12 mouse cellular contexts compared by ENCODE assay signal in the genomic region with DNA sequence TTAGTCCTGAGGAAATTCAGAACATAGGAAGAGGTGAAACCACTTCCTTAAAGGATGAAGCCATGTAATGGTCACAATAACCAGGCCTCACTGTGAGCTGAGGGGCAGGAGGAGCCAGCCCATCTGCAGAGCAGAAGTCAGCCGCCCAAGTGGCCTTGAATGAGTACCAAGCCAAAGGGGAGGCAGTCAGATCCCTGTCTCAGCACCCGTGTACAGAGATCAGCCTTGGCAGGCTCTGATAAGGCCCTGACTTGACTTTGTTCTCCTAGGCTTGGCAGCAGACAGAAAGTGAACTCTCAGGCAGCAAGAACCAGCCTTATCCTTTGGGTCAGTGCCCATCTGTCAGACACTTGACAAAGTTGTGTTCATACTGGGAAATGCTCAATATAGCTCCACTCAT. TPM values are rescaled to one million over a fixed set of nuclear protein-coding genes. Genes with fewer than 3 reads are reported as not detected.
DNase-seq lines count a peak whose midpoint lies in the region; ATAC-seq lines count a peak whose summit lies in the region.
"Had no signal": no experiment of that assay in that cellular context is flagged by ENCODE, and none has a peak within 500 bp of the region (broad histone marks: within the 10 kb centered on the region; RNA-seq: fewer than 3 reads in every experiment).

No protein-coding gene starts in this region.

- no peaks in the 10 kb centered on the region for H3K27me3 ChIP-seq in limb, embryonic 15.5 days
- no peaks in the 10 kb centered on the region for H3K27me3 ChIP-seq in limb, embryonic 10.5 days (ENCODE audit: low read depth, poor library complexity, severe bottlenecking)
- H3K27me3 ChIP-seq: CH12.LX; forebrain, embryonic 13.5 days had no signal

- no peaks in the 10 kb centered on the region for H3K9me3 ChIP-seq in limb, embryonic 15.5 days
- H3K9me3 ChIP-seq in limb, embryonic 10.5 days (replicated peaks): no peaks in the 10 kb centered on the region
- H3K9me3 ChIP-seq: forebrain, embryonic 13.5 days had no signal

- WGBS in limb, embryonic 15.5 days: 63% methylated on average over 2 of the region's 2 CpGs
- WGBS in limb, embryonic 10.5 days: 75% methylated on average over 2 of the region's 2 CpGs

- DNase-seq in limb, embryonic 10.5 days (ENCODE audit: low spot score): no peak
- peak; percentile 68 for DNase-seq in adrenal gland, postnatal 10 days
- no peak for DNase-seq in neural tube, embryonic 10.5 days (ENCODE audit: extremely low spot score, low spot score)
- DNase-seq in frontal cortex, postnatal 25 days (ENCODE audit: low spot score in 2 of 2): no peak
- no peak for DNase-seq in embryo, embryonic 11 days
- DNase-seq: cerebellum, postnatal 36 days had no signal

- H3K4me1 ChIP-seq in limb, embryonic 15.5 days: no peaks in the 10 kb centered on the region
- H3K4me1 ChIP-seq in limb, embryonic 10.5 days: no peaks in the 10 kb centered on the region
- H3K4me1 ChIP-seq: forebrain, embryonic 13.5 days had no signal

- no peak overlapping the region for H3K4me2 ChIP-seq in limb, embryonic 15.5 days
- H3K4me2 ChIP-seq: forebrain, embryonic 13.5 days had no signal

- no peak overlapping the region for H3K9ac ChIP-seq in limb, embryonic 15.5 days
- H3K9ac ChIP-seq: forebrain, embryonic 13.5 days had no signal

- peak overlapping the region; percentile 27 for H3K27ac ChIP-seq in limb, embryonic 15.5 days
- H3K27ac ChIP-seq in limb, embryonic 10.5 days: no peak overlapping the region
- H3K27ac ChIP-seq: forebrain, embryonic 13.5 days; layer of hippocampus, adult 2 months had no signal

- H3K36me3 ChIP-seq in limb, embryonic 15.5 days: peaks cover 42% of the 10 kb centered on the region
- peaks cover 42% of the 10 kb centered on the region for H3K36me3 ChIP-seq in limb, embryonic 10.5 days

- H3K4me3 ChIP-seq in limb, embryonic 15.5 days: no peak overlapping the region
- no peak overlapping the region for H3K4me3 ChIP-seq in limb, embryonic 10.5 days
- H3K4me3 ChIP-seq: forebrain, embryonic 13.5 days; layer of hippocampus, adult 2 months had no signal

- ATAC-seq in limb, embryonic 15.5 days (ENCODE audit: insufficient number of reproducible peaks, low FRiP score, low TSS enrichment, low read depth): no peak
- peak; percentile 35 to 63; a peak in 2 of 4 replicates for ATAC-seq in hematopoietic stem cell, adult 5-6 weeks (replicated peaks in 1 of 2; ENCODE audit: insufficient read depth in 1 of 2, low FRiP score in 2 of 2, low TSS enrichment in 1 of 2, low read depth in 1 of 2, poor library complexity in 2 of 2, severe bottlenecking in 2 of 2)
- peak; percentile 91 for ATAC-seq in megakaryocyte-erythroid progenitor cell, adult 5-6 weeks (replicated peaks; ENCODE audit: low FRiP score, low TSS enrichment, poor library complexity, severe bottlenecking)
- ATAC-seq: forebrain, embryonic 13.5 days had no signal

RNA-seq across cellular contexts. Expression of a gene that starts 29.1 kb away (rescaled TPM):
- 710 and 1,010 TPM in 2 replicates for polyA plus RNA-seq in limb, embryonic 15.5 days (2015; fragmentation: Nextera tagmentation; extraction: Ambion mirVana)
- 252 and 286 TPM in 2 replicates for polyA plus RNA-seq in limb, embryonic 10.5 days (2016; fragmentation: Nextera tagmentation; extraction: Ambion mirVana)
- 100 to 1,000 TPM; 371 to 920 TPM for total RNA-seq in adrenal gland, postnatal 10 days (2021)
- total RNA-seq in hematopoietic stem cell, adult 5-6 weeks (2017): 91.2 and 92.2 TPM in 2 replicates
- total RNA-seq in megakaryocyte-erythroid progenitor cell, adult 5-6 weeks (2014; fragmentation: Nextera tagmentation): 64.9 and 77.2 TPM in 2 replicates
- 88.4 and 108 TPM in 2 replicates for total RNA-seq in megakaryocyte-erythroid progenitor cell, adult 5-6 weeks (2017)

RNA-seq across cellular contexts. Expression of a gene that starts 44.8 kb away (rescaled TPM):
- polyA plus RNA-seq in limb, embryonic 15.5 days (2015; fragmentation: Nextera tagmentation; extraction: Ambion mirVana): 5.9 and 7.9 TPM in 2 replicates
- polyA plus RNA-seq in limb, embryonic 10.5 days (2016; fragmentation: Nextera tagmentation; extraction: Ambion mirVana): 8.7 and 9.3 TPM in 2 replicates
- total RNA-seq in adrenal gland, postnatal 10 days (2021): 10 to 100 TPM; 18.7 to 20.3 TPM
- 17.9 and 23.8 TPM in 2 replicates for total RNA-seq in hematopoietic stem cell, adult 5-6 weeks (2017)
- total RNA-seq in megakaryocyte-erythroid progenitor cell, adult 5-6 weeks (2014; fragmentation: Nextera tagmentation): 12.5 and 13.7 TPM in 2 replicates
- total RNA-seq in megakaryocyte-erythroid progenitor cell, adult 5-6 weeks (2017): 20.3 and 24.9 TPM in 2 replicates
